29 mouse cellular contexts compared by ENCODE assay signal in genomic region chrX:111960909-111961308, GRCm38 (mm10). TPM values are rescaled to one million over a fixed set of nuclear protein-coding genes. Genes with fewer than 3 reads are reported as not detected.
DNase-seq lines count a peak whose midpoint lies in the region; ATAC-seq and TF ChIP-seq lines count a peak whose summit lies in the region.
"Had no signal": no experiment of that assay in that cellular context is flagged by ENCODE, and none has a peak within 500 bp of the region (broad histone marks: within the 10 kb centered on the region; RNA-seq: fewer than 3 reads in every experiment).

No protein-coding gene starts in this region.

- H3K9ac ChIP-seq in liver, embryonic 13.5 days = no peak overlapping the region
- no peak overlapping the region for H3K9ac ChIP-seq in liver, embryonic 11.5 days (ENCODE audit: low read depth, low read length)
- no peak overlapping the region for H3K9ac ChIP-seq in MEL (ENCODE audit: control insufficient read depth, low read depth, low read length, poor library complexity, severe bottlenecking)
- H3K9ac ChIP-seq: embryonic facial prominence, embryonic 13.5 days; embryonic facial prominence, embryonic 15.5 days; forebrain, embryonic 12.5 days had no signal

- H3K27ac ChIP-seq in liver, embryonic 13.5 days = no peak overlapping the region
- no peak overlapping the region for H3K27ac ChIP-seq in liver, embryonic 11.5 days (ENCODE audit: low read depth, low read length)
- no peak overlapping the region for H3K27ac ChIP-seq in MEL (ENCODE audit: control insufficient read depth, low read depth, low read length)
- H3K27ac ChIP-seq: embryonic facial prominence, embryonic 13.5 days; embryonic facial prominence, embryonic 15.5 days; forebrain, embryonic 10.5 days; forebrain, embryonic 12.5 days had no signal

- TF ChIP-seq RAD21 in MEL (IDR thresholded peaks at IDR 0.05; ENCODE audit: low read depth, low read length) = no peak

- H3K4me1 ChIP-seq in liver, embryonic 13.5 days (replicated peaks) = no peaks in the 10 kb centered on the region
- H3K4me1 ChIP-seq in liver, embryonic 11.5 days (replicated peaks; ENCODE audit: control insufficient read depth, insufficient read depth, low read length) = no peaks in the 10 kb centered on the region
- H3K4me1 ChIP-seq in MEL (ENCODE audit: control insufficient read depth in 1 of 2, insufficient read depth in 2 of 2, low read length in 2 of 2) = peaks cover 3 to 5% of the 10 kb centered on the region in 2 experiments; a peak in 3 of 4 replicates
- H3K4me1 ChIP-seq: embryonic facial prominence, embryonic 13.5 days; embryonic facial prominence, embryonic 15.5 days; forebrain, embryonic 10.5 days; forebrain, embryonic 12.5 days had no signal

- no peaks in the 10 kb centered on the region for H3K27me3 ChIP-seq in liver, embryonic 13.5 days
- no peaks in the 10 kb centered on the region for H3K27me3 ChIP-seq in liver, embryonic 11.5 days (replicated peaks; ENCODE audit: control insufficient read depth, insufficient read depth, low read length)
- no peaks in the 10 kb centered on the region for H3K27me3 ChIP-seq in MEL (ENCODE audit: control insufficient read depth in 1 of 2, insufficient read depth in 2 of 2, low read length in 2 of 2)
- H3K27me3 ChIP-seq: CH12.LX; embryonic facial prominence, embryonic 13.5 days; embryonic facial prominence, embryonic 15.5 days; forebrain, embryonic 12.5 days had no signal

- TF ChIP-seq POLR2A in MEL (IDR thresholded peaks at IDR 0.05; ENCODE audit: control insufficient read depth in 1 of 2, insufficient read depth in 1 of 2, low read depth in 1 of 2, low read length in 2 of 2, poor library complexity in 1 of 2) = no peak

- no peaks in the 10 kb centered on the region for H3K79me2 ChIP-seq in MEL (ENCODE audit: control insufficient read depth, insufficient read depth, low read length, poor library complexity)

- 26% methylated on average over 4 of the region's 4 CpGs for WGBS in liver, embryonic 13.5 days (ENCODE audit: insufficient replicate concordance)
- WGBS in liver, embryonic 11.5 days = 55% methylated on average over 4 of the region's 4 CpGs

- ATAC-seq in liver, embryonic 13.5 days (ENCODE audit: low read depth) = 0 out of 2 replicates have a peak, but pooled peaks have one; percentile 23
- no peak for ATAC-seq in liver, embryonic 11.5 days (replicated peaks; ENCODE audit: low FRiP score)
- ATAC-seq: activated CD4-positive, CD25-positive, alpha-beta regulatory T cell, adult 4 months; CD4-positive, CD25-positive, alpha-beta regulatory T cell, adult 4 months; forebrain, embryonic 14.5 days; forebrain, embryonic 16.5 days; Patski had no signal

- no peak overlapping the region for H3K4me3 ChIP-seq in liver, embryonic 13.5 days (replicated peaks)
- no peak overlapping the region for H3K4me3 ChIP-seq in liver, embryonic 11.5 days (ENCODE audit: low read depth, low read length)
- no peak overlapping the region for H3K4me3 ChIP-seq in MEL (ENCODE audit: control insufficient read depth in 1 of 2, insufficient read depth in 1 of 2, low read depth in 2 of 2, low read length in 2 of 2)
- H3K4me3 ChIP-seq: embryonic facial prominence, embryonic 13.5 days; embryonic facial prominence, embryonic 15.5 days; erythroblast, embryonic 14.5 days; forebrain, embryonic 10.5 days; forebrain, embryonic 12.5 days had no signal

- no peak for TF ChIP-seq CTCF in MEL (IDR thresholded peaks at IDR 0.05 in 2 of 3, conservative IDR thresholded peaks at IDR 0.05 in 1 of 3; ENCODE audit: control insufficient read depth in 1 of 3, insufficient read depth in 1 of 3, low read depth in 2 of 3, low read length in 3 of 3, poor library complexity in 1 of 3, severe bottlenecking in 1 of 3)

- peak; percentile 1 for DNase-seq in liver, embryonic 13.5 days
- no peak for DNase-seq in liver, embryonic 11.5 days (ENCODE audit: low spot score)
- peak; percentile 81 for DNase-seq in MEL (ENCODE audit: low read depth, low spot score)
- no peak for DNase-seq in cerebellum, adult 11-12 months
- DNase-seq in testis, postnatal 14 days (ENCODE audit: low spot score) = no peak
- DNase-seq: adrenal gland, adult 8-10 months; adrenal gland, postnatal 14 days; adrenal gland, postnatal 36 days; B cell, adult 2 months; cerebellum, adult 18-20 months; cerebellum, adult 8-10 months; cerebellum, adult 9-11 months; cerebellum, postnatal 14 days; cerebellum, postnatal 36 days; embryo, embryonic 11 days had no signal

- H3K9me3 ChIP-seq in liver, embryonic 13.5 days (replicated peaks) = no peaks in the 10 kb centered on the region
- H3K9me3 ChIP-seq in liver, embryonic 11.5 days (ENCODE audit: control insufficient read depth, low read length) = no peaks in the 10 kb centered on the region
- H3K9me3 ChIP-seq in MEL (replicated peaks; ENCODE audit: insufficient read depth, low read length) = no peaks in the 10 kb centered on the region
- H3K9me3 ChIP-seq: embryonic facial prominence, embryonic 13.5 days; embryonic facial prominence, embryonic 15.5 days; forebrain, embryonic 10.5 days; forebrain, embryonic 12.5 days; G1E had no signal

- H3K4me2 ChIP-seq in liver, embryonic 13.5 days = no peak overlapping the region
- H3K4me2 ChIP-seq in liver, embryonic 11.5 days = no peak overlapping the region
- H3K4me2 ChIP-seq: embryonic facial prominence, embryonic 13.5 days; embryonic facial prominence, embryonic 15.5 days; forebrain, embryonic 12.5 days had no signal

- no peaks in the 10 kb centered on the region for H3K36me3 ChIP-seq in liver, embryonic 13.5 days
- H3K36me3 ChIP-seq in liver, embryonic 11.5 days (ENCODE audit: control insufficient read depth, insufficient read depth, low read length) = no peaks in the 10 kb centered on the region
- peaks cover 0 to 4% of the 10 kb centered on the region in 2 experiments; a peak in 2 of 4 replicates for H3K36me3 ChIP-seq in MEL (ENCODE audit: control insufficient read depth in 1 of 2, insufficient read depth in 2 of 2, low read length in 2 of 2)
- H3K36me3 ChIP-seq: embryonic facial prominence, embryonic 13.5 days; embryonic facial prominence, embryonic 15.5 days; forebrain, embryonic 10.5 days; forebrain, embryonic 12.5 days; G1E had no signal

- TF ChIP-seq EP300 in MEL (IDR thresholded peaks at IDR 0.05; ENCODE audit: low read depth in 1 of 2, low read length in 2 of 2) = peak; percentile 96

TF ChIP-seq in MEL, 35 proteins besides CTCF, POLR2A, EP300 and RAD21:
- TF ChIP-seq ETS1 (IDR thresholded peaks at IDR 0.05; ENCODE audit: low read depth, low read length) = peak; percentile 82
- peak; percentile 98 for TF ChIP-seq GATA1 (IDR thresholded peaks at IDR 0.05; ENCODE audit: low read depth, low read length)
- TF ChIP-seq BHLHE40 (IDR thresholded peaks at IDR 0.05; ENCODE audit: borderline replicate concordance, low read depth, low read length) = no peak
- TF ChIP-seq MAZ (IDR thresholded peaks at IDR 0.05; ENCODE audit: low read depth, low read length) = no peak
- no peak for TF ChIP-seq ELF1 (IDR thresholded peaks at IDR 0.05; ENCODE audit: low read depth, low read length)
- TF ChIP-seq TCF12 (IDR thresholded peaks at IDR 0.05; ENCODE audit: low read depth, low read length) = peak; percentile 98
- no peak for TF ChIP-seq USF2 (IDR thresholded peaks at IDR 0.05; ENCODE audit: borderline replicate concordance in 1 of 2, insufficient read depth in 1 of 2, low read depth in 1 of 2, low read length in 2 of 2)
- peak; percentile 46 for TF ChIP-seq TAL1 (IDR thresholded peaks at IDR 0.05; ENCODE audit: low read length)
- no peak for TF ChIP-seq ZNF384 (IDR thresholded peaks at IDR 0.05; ENCODE audit: low read depth, low read length)
- peak; percentile 99 for TF ChIP-seq RCOR1 (IDR thresholded peaks at IDR 0.05; ENCODE audit: low read depth, low read length)
- peak; percentile 68; the same call in 1 of the 2 replicates for TF ChIP-seq MAFK (IDR thresholded peaks at IDR 0.05; ENCODE audit: borderline replicate concordance, low read depth, low read length)

RNA-seq across cellular contexts. Expression of gene Tex16, which starts 49.9 kb away (rescaled TPM):
- 0.43 and 0.44 TPM in 2 replicates for polyA plus RNA-seq in liver, embryonic 13.5 days (2015; fragmentation: Nextera tagmentation; extraction: Ambion mirVana)
- polyA plus RNA-seq in liver, embryonic 11.5 days (2014; fragmentation: Nextera tagmentation; extraction: Ambion mirVana) = 0.94 and 2.3 TPM in 2 replicates
- total RNA-seq in MEL (2012; rRNA removed) = not detected in 2 replicates
- not detected for polyA plus RNA-seq in MEL (2012; ENCODE audit: insufficient read depth in 1 of 2, insufficient read length in 2 of 2, low read depth in 1 of 2, low replicate concordance in 2 of 2, missing spikeins in 1 of 2)
- total RNA-seq: CH12.LX; common myeloid progenitor, adult 5-6 weeks had no signal
- polyA plus RNA-seq: activated CD4-positive, CD25-positive, alpha-beta regulatory T cell, adult 4 months; CD4-positive, CD25-positive, alpha-beta regulatory T cell, adult 4 months; erythroblast, embryonic 14.5 days; frontal cortex, adult 2 months; G1E; Patski had no signal

Comparison
In these comparisons a context has a peak if more than half of its experiments do, and no peak if none do; other contexts are left out.
1. DNase-seq: peak in liver, embryonic 13.5 days (single experiment) and MEL (single experiment); none in liver, embryonic 11.5 days (single experiment), cerebellum, adult 11-12 months (single experiment) and testis, postnatal 14 days (single experiment).